ENCODE assay signal across 21 mouse cellular contexts in genomic region chr15:87345826-87346225, GRCm38 (mm10).
DNase-seq lines count a peak whose midpoint lies in the region; ATAC-seq and TF ChIP-seq lines count a peak whose summit lies in the region.
"Had no signal": no experiment of that assay in that cellular context is flagged by ENCODE, and none has a peak within 500 bp of the region (broad histone marks: within the 10 kb centered on the region; RNA-seq: fewer than 3 reads in every experiment).

No protein-coding gene starts in this region.

- 47% methylated on average over 3 of the region's 3 CpGs for WGBS in forebrain, postnatal 0 days
- WGBS in forebrain, embryonic 11.5 days, result 82% methylated on average over 3 of the region's 3 CpGs

- TF ChIP-seq CTCF in forebrain, postnatal 0 days (IDR thresholded peaks at IDR 0.05; ENCODE audit: low read depth), result no peak
- no peak for TF ChIP-seq CTCF in layer of hippocampus, adult 2 months (conservative IDR thresholded peaks at IDR 0.05)

- no peak overlapping the region for H3K9ac ChIP-seq in forebrain, postnatal 0 days
- no peak overlapping the region for H3K9ac ChIP-seq in forebrain, embryonic 11.5 days (ENCODE audit: low read length)
- H3K9ac ChIP-seq: heart, embryonic 12.5 days; limb, embryonic 12.5 days; liver, embryonic 15.5 days had no signal

- H3K9me3 ChIP-seq in forebrain, postnatal 0 days (ENCODE audit: low read length), result no peaks in the 10 kb centered on the region
- H3K9me3 ChIP-seq in forebrain, embryonic 11.5 days (ENCODE audit: control insufficient read depth, low read length), result no peaks in the 10 kb centered on the region
- H3K9me3 ChIP-seq: embryonic facial prominence, embryonic 10.5 days; heart, embryonic 12.5 days; limb, embryonic 12.5 days had no signal

- no peaks in the 10 kb centered on the region for H3K4me1 ChIP-seq in forebrain, postnatal 0 days (ENCODE audit: insufficient read depth)
- H3K4me1 ChIP-seq in forebrain, embryonic 11.5 days (replicated peaks; ENCODE audit: control insufficient read depth, insufficient read depth, low read length), result no peaks in the 10 kb centered on the region
- H3K4me1 ChIP-seq: embryonic facial prominence, embryonic 10.5 days; heart, embryonic 12.5 days; liver, embryonic 15.5 days had no signal

- no peak overlapping the region for H3K4me3 ChIP-seq in forebrain, postnatal 0 days (ENCODE audit: low read depth, low read length)
- H3K4me3 ChIP-seq in forebrain, embryonic 11.5 days (ENCODE audit: low read depth, low read length), result no peak overlapping the region
- H3K4me3 ChIP-seq in layer of hippocampus, adult 2 months, result no peak overlapping the region
- H3K4me3 ChIP-seq: embryonic facial prominence, embryonic 10.5 days; erythroblast, embryonic 14.5 days; heart, embryonic 12.5 days; limb, embryonic 12.5 days; liver, embryonic 15.5 days; myocyte had no signal

- no peaks in the 10 kb centered on the region for H3K27me3 ChIP-seq in forebrain, postnatal 0 days (ENCODE audit: insufficient read depth, low read length)
- H3K27me3 ChIP-seq in forebrain, embryonic 11.5 days (ENCODE audit: control insufficient read depth, insufficient read depth, low read length), result no peaks in the 10 kb centered on the region
- H3K27me3 ChIP-seq: heart, embryonic 12.5 days; limb, embryonic 12.5 days; liver, embryonic 15.5 days had no signal

- H3K27ac ChIP-seq in forebrain, postnatal 0 days (ENCODE audit: low read depth, low read length), result no peak overlapping the region
- no peak overlapping the region for H3K27ac ChIP-seq in forebrain, embryonic 11.5 days (ENCODE audit: low read depth, low read length)
- H3K27ac ChIP-seq in layer of hippocampus, adult 2 months, result no peak overlapping the region
- H3K27ac ChIP-seq: embryonic facial prominence, embryonic 10.5 days; limb, embryonic 12.5 days; liver, embryonic 15.5 days had no signal

- no peak overlapping the region for H3K4me2 ChIP-seq in forebrain, postnatal 0 days (ENCODE audit: low read depth)
- no peak overlapping the region for H3K4me2 ChIP-seq in forebrain, embryonic 11.5 days (ENCODE audit: low read depth, low read length, severe bottlenecking)
- H3K4me2 ChIP-seq: heart, embryonic 12.5 days; limb, embryonic 12.5 days; liver, embryonic 15.5 days had no signal

- no peaks in the 10 kb centered on the region for H3K36me3 ChIP-seq in forebrain, postnatal 0 days (ENCODE audit: insufficient read depth)
- H3K36me3 ChIP-seq in forebrain, embryonic 11.5 days (ENCODE audit: control insufficient read depth, insufficient read depth, low read length), result no peaks in the 10 kb centered on the region
- H3K36me3 ChIP-seq: embryonic facial prominence, embryonic 10.5 days; G1E; heart, embryonic 12.5 days; limb, embryonic 12.5 days; liver, embryonic 15.5 days had no signal

- ATAC-seq in forebrain, postnatal 0 days, result peak; percentile 39; the same call in 1 of the 2 replicates
- no peak for ATAC-seq in forebrain, embryonic 11.5 days (replicated peaks; ENCODE audit: low FRiP score)

- intact Hi-C loops in heart, postnatal 36 days (cut with DNase I), result no loop called here

- peak; percentile 41 for DNase-seq in forebrain, postnatal 0 days
- DNase-seq in forebrain, embryonic 11.5 days (ENCODE audit: low spot score), result no peak
- DNase-seq in layer of hippocampus, adult 9-11 months, result peak; percentile 10
- no peak for DNase-seq in layer of hippocampus, adult 2 months (ENCODE audit: low spot score in 2 of 2)
- DNase-seq in brain, adult 2 months (ENCODE audit: low read depth, low spot score), result peak; percentile 56
- DNase-seq in cerebellum, adult 9-10 months, result peak; percentile 46
- no peak for DNase-seq in embryo, embryonic 9.5 days (ENCODE audit: extremely low spot score)
- no peak for DNase-seq in heart, postnatal 36 days
- DNase-seq: adrenal gland, postnatal 14 days; heart, postnatal 4 days; layer of hippocampus, postnatal 36 days; lung, postnatal 14 days; right cerebral cortex, postnatal 4 days; thymus, postnatal 4 days had no signal

Comparison
In these comparisons a context has a peak if more than half of its experiments do, and no peak if none do; other contexts are left out.
1. DNase-seq: peak in forebrain, postnatal 0 days (single experiment), layer of hippocampus, adult 9-11 months (single experiment), brain, adult 2 months (single experiment) and cerebellum, adult 9-10 months (single experiment); none in forebrain, embryonic 11.5 days (single experiment), layer of hippocampus, adult 2 months (0 of 2), embryo, embryonic 9.5 days (single experiment) and heart, postnatal 36 days (0 of 2).